Mouse (Mus musculus): ENCODE results near the gene Zcchc7.
A peak's percentile ranks its signal among the peaks of the same experiment; 100 is the strongest.
"Not testable (repeated sequence)": the region's sequence is repeated elsewhere in the genome, so short reads cannot be mapped to it uniquely, and the experiment has no call there.

Gene Zcchc7

DNA sequence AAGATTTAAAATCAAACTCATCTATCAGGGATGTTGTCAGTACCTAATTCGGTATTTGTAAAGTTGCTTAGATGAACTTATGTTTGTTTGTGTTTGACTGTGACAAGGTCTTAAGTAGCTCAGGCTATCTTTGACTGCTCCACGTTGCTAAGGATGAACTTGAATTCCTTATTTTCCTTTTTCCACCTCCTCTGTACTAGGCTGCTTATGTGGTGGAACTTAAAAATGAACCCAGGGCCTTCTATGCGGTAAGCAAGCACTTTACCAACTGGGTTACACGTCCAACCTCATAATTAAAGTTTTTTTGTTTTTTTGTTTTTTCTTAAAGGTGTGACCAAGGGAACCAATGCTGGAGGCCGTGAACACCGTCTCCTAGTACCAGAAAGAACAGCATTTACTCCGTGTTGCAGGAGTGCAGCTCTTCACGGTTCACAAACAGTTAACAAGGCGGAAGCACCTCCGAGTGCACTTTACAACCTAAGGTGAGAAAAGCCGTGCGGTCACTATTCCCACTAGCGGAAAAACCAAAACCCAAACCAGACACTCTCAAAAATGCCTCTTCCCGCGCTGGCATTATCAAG lies at the start of gene Zcchc7:
Gene Zcchc7, plus strand, starts transcription at position 325 of the 581 bp plus-strand sequence.
- DNase-seq, result no peak

- DNase-seq, result no peak
Observed at GRCm38 (mm10) chr4:44705967-44706366, 49.7 kb upstream of the Zcchc7 start.

GRCm38 (mm10) chr4:44706865-44707264 lies 48.8 kb upstream of the Zcchc7 start:
- no peak for DNase-seq

DNA sequence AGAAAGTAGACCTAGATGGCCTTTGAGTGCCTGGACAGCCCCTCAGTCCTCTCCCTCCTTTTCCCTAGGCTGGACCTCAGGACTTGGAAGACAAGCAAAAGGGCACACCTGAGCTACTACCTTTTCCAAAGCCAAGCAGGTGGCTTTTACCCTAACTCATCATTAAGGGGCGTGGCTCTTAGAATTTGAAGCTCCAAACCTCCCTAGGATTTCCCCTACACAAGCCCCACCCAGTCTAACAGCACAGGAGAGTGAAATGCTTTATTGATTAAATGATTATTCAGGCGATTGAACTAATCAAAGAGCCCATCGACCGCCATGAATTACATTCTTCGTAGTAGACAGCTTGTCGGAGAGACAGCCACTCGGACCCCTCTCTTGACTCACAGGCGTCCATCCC lies 47.4 kb upstream of the Zcchc7 start:
- DNase-seq, result no peak

- DNase-seq, result no peak
Observed at GRCm38 (mm10) chr4:44709091-44709695, 46.5 kb upstream of the Zcchc7 start.

DNA sequence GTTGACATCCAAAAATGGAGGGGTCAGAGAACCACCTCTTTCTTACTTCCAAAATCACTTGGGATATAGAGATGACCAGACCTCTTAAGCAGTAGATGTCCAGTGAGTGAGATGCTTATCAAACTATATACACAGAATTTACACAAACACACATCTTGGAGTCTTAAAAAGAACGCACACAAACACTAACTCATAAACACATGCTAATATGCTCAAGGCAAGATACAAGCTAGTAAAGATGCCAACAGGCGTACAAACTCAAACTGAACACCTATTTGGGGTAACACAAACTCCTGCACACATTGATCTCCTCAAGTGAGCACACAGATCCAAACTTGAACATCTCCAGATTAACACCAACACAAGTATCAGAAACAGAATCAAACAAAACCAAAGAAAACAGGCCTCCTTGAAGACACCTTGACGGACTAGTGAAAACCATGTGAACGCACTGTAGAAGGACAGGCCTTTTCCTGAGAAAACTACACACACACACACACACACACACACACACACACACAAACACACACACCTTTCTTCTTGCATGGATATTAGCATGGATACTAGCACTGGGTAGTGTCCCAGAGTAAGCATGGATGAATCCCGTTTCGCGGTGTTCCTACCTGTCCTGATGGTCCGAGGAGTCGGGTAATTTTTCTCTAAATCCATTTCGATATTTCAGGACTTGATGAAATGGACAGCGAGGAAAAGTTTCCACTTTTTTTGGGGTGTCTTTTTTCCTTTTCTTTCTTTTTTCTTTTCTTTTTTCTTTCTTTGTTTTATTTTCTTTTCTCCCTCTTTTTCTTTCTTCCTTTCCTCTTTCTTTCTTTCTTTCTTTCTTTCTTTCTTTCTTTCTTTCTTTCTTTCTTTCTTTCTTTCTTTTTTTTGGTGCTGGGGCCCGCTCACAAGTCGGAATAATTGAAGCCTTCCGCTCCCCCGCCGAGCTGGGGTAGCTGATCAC lies 45.7 kb upstream of the Zcchc7 start, which contains the start of gene Pax5:
Gene Pax5, minus strand, starts transcription at position 748 of the 961 bp plus-strand sequence.
- DNase-seq, result no peak

DNA sequence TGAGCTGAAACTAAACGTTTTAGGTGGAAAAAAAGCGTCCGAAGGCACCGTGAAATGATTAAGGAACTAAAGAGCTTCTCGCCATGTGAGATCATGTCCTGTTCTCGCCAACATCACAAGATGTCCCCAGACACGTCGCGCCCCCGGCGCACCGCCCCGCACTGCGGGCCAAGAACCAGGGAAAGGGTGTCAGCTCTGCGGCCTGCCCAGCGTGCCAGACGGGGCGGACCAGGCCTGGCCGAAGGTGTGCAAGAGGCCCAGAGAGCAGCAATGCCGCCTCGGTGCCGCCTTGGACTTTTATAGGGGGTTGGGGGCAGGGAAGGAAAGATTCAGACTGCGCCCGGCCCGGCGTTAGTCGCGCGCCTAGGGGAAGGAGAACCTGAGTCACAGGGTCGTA lies 45.0 kb upstream of the Zcchc7 start:
- DNase-seq, result no peak

DNA sequence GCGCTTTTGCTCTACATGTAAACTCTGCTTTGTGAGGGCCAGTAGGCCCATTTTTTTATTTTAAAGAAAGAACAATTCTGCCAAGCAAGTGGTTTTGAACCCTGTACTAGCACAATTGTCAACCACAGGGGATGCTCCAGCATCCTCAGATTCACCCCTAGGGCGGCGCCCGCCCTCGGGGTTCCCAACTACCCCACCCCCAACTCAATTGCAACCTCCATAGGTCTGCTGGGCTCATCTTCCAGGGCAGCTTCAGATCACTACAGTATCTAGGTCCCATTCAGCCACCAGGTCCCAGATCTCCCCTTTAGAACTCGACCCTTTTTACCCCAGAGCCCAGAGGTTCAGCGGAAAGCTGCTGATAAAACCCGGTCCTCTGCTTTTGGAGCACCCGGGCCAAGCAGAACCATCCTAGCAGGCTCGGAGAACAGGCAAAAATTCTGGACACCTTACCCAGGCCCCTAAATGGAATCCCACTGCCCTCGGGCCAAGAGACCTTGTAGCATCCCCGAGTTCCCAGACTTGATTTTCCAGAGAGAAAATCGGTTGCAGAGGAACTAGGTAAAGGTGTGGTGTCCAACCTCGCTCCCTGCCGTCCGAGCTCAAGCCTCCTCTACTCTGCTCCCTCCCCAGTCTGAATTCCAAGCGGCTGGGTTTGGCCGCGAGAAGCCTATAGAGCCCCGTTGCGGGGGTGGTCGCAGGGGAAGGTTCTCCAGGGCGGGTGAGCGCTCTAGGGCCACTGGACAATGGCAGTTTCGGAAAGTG lies 44.4 kb upstream of the Zcchc7 start:
- DNase-seq, result no peak

GRCm38 (mm10) chr4:44712051-44712700 lies 43.5 kb upstream of the Zcchc7 start:
- no peak for DNase-seq

DNA sequence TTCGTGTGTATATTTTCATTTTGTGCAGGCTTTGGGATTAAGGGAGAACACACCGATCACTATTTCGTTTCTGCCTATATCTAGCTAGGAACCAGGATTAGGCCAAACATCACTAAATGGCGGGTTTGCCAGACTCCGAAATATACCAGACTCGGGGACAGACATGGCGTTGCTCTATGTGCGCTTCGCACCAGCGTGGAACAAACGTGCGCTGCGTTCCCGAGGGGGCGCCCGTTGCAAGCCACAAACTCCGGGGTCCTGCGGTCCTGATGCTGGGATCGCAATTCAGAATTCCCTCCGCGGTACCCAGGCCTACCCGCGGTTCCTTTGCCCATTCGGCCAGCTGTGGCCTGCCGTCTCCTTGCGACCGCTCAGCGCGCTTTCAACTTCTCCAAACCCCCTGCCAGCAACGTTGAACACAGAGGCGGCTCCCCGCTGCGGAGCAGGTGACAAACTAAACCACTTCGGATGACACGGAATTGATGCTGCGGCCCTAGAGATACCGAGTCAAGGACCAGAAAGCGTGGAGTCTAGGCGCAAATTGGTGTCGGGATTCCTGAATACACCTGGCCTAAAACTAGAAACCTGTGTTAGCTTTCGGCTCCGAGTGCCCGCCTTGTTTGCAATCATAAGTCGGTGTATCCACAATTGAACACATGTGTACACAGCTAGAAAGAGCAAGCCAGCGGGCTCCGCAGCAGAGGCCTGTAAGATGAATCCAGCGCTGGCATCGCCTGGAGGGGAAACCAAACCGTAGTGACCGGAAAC lies 42.7 kb upstream of the Zcchc7 start:
- DNase-seq, result no peak

DNA sequence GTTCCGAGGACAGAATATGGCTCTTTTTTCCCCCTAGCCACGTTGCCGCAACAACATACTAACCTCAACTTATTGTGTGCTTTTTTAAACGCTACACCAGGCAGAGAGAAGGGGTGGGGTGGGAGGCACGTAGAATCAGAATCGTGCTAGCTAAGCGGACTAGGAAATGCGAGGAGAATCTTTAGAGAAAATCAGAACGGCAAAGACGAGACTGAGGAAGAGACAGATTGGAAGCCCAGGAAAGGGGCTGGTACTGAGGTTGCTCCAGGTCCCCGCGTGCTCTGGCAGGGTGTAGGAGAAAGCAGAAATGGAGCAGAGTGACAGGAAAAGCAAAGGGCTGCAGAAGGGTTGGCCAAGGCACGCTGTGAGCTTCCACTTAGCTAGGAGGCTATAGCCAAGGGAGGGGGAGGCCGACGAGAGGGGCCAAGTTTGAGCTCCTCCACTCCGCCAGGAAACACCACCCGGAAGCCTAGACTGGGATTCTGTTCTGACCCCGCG lies 42.1 kb upstream of the Zcchc7 start:
- DNase-seq, result no peak

DNA sequence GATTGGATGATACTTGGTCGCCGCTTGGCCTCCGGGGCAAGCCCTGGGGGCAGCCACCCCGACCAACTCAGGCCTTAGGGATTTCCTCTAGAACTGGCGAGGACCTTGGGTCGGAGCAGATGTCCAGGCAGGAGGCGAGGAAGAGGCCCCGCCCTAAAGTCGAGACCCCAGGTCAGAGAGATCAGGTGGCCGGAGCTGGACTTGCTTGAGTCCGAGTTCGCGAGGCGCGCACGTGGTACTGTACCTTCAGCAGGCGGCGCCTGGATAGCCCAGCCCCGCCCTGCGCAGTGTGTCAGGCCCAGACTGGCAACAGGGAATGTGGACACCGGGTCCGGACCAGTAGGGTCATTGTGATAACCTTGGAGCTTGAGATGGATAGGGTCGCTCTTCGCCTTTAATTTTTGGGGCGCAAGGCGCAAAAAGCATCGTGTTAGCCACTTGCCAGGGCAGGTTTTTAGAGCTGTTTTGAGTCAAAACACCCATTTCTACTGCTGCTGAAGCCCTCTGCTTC lies 41.5 kb upstream of the Zcchc7 start:
- DNase-seq, result no peak

DNA sequence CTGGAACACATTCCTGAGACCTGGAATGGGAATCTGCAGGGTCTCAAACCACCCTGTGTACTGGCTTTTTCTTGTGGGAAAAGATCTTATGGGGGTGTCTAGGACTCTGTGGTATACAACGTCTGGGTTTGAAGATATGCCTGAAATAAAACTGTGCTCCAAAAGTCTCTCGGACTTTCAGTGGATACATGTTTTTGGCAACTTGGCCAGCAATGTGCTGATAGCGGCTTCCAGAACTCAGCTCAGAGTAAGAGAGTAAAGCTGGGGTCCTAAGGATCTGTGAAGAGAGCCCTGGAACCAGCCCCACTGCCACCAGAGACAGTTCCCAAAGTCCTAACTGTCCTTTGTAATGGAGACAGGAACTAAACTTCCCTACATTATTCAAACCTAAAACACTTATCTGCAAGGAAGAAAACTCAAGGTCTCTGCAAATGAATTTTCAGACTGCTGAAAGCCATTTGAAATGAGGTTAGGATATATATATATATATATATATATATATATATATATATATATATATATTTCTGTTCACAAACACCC lies 40.0 kb upstream of the Zcchc7 start:
- DNase-seq, result no peak

DNA sequence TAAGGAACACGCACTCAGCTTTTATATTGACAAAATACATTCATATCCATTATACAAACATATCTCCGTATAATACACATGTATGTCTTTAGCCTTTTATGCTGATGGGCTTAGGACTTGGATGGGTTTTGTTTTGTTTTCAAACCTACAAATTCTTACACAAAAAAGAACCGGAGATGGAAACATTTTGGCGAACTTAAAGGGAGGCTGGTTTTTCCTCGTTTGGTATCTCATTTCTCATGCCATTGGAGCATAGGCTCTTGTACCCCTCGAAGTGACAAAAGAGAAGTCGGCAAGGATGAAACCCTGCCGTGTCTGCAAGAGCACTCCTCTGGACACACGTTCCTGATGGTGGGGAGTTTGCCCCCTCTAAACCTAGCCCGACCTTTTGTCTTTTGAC lies 39.3 kb upstream of the Zcchc7 start:
- no peak for DNase-seq

DNA sequence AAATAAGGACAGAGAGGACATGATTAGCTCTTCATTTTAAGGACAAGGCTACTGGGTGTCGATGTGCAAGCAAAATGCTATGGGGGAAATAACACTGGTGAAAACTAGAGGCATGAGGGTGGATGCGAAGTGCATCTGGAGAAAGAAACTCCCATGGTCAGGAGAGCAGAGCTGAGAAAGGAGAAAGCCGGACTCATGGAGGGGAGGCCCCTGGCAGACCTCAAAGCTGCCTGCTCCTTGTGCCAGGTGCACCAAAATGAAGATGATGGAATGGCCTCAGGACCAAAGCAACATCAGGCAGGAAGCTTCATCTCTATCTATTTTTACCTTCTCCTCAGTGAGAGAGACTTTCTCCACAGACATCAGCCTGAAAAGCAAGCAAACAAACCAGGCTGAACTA lies 38.0 kb upstream of the Zcchc7 start:
- DNase-seq, result no peak

DNA sequence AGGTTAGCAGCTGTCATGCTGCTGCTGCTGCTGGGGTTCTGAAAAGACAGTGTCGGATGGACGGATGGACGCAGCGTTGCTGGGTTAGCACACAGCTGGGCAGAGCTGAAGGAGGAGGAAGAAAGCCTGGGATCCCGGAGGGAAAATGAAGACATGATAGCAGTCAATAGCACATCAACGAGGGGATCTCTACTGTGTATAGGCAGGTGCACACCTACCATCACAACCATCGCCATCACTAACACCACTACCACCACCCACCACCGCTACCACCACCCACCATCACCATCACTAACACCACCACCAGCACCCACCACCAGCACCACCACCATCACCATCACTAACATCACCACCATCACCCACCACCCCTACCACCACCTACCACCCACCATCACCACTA lies 35.6 kb upstream of the Zcchc7 start:
- DNase-seq, result no peak

DNA sequence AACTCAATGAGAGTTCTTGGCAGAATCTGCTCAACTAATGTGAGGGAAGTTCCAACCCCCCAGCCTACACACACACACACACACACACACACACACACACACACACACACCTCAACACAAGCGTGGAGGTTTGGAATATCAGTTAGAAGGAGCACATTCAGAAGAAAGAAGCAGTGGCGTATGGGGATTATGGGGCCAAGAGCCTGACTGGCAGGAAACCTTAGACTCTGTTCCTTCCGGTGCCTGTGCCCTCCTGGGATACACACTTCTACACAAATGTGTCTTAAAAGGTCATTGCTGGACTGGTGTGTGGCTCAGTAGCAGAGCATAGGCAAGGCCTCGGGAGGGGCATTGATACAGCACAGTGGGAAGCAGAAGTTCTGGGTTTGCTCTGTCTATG lies 34.4 kb upstream of the Zcchc7 start:
- no peak for DNase-seq

- no peak for DNase-seq
Observed at GRCm38 (mm10) chr4:44740471-44740870, 15.2 kb upstream of the Zcchc7 start.

- DNase-seq, result peak; percentile 90
Observed at GRCm38 (mm10) chr4:44756134-44756951, 666 bp downstream of the Zcchc7 start.

DNA sequence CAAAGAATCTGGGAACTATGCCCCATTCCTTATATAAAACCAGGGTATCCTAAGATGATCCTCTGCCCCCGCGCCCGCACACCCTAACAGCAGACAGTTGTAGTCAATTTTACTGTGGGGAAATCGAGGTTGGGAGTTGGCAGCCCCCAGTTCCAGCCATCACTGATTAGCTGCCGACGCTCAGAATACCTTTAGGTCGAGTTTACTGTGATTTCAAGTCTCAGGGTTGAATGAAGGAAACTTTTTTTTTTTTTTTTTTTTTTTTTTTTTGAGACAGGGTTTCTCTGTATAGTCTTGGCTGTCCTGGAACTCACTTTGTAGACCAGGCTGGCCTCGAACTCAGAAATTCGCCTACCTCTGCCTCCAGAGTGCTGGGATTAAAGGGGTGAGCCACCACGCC lies 1.5 kb downstream of the Zcchc7 start:
- DNase-seq, result not testable (repeated sequence)
